Mouse (Mus musculus): ENCODE measurements around the gene Son.
"Not testable (repeated sequence)": the region's sequence is repeated elsewhere in the genome, so short reads cannot be mapped to it uniquely, and the experiment has no call there.

Gene Son

GRCm38 (mm10) chr16:91639161-91639560 is 8.1 kb upstream of the Son start:
- no peak for DNase-seq (ENCODE audit: low spot score in 2 of 2)

- DNase-seq (ENCODE audit: low spot score in 2 of 2), result no peak
These were observed 7.7 kb upstream of the Son start for GRCm38 (mm10) chr16:91639636-91640035.

GRCm38 (mm10) chr16:91640171-91640570 is 7.1 kb upstream of the Son start:
- DNase-seq (ENCODE audit: low spot score in 2 of 2), result no peak

- DNase-seq (ENCODE audit: low spot score in 2 of 2), result no peak
These were observed 2.4 kb upstream of the Son start for GRCm38 (mm10) chr16:91644901-91645300.

GRCm38 (mm10) chr16:91645420-91645819 is 1.9 kb upstream of the Son start:
- DNase-seq (ENCODE audit: low spot score in 2 of 2), result not testable (repeated sequence)

GRCm38 (mm10) chr16:91645995-91646602 is 1.2 kb upstream of the Son start:
- DNase-seq (ENCODE audit: low spot score in 2 of 2), result peak in 1 of 2 experiments; percentile 45

- DNase-seq (ENCODE audit: low spot score in 2 of 2), result peak in 1 of 2 experiments; percentile 95
These were observed 456 bp upstream of the Son start, which contains the start of gene Gart for GRCm38 (mm10) chr16:91646681-91647419. Gart (minus strand) TSS chr16:91646952.

GRCm38 (mm10) chr16:91648220-91648550 is 879 bp downstream of the Son start:
- DNase-seq (ENCODE audit: low spot score in 2 of 2), result peak; percentile 83 to 88

GRCm38 (mm10) chr16:91649246-91649645 is 1.9 kb downstream of the Son start:
- no peak for DNase-seq (ENCODE audit: low spot score in 2 of 2)

- DNase-seq (ENCODE audit: low spot score in 2 of 2), result no peak
These were observed 2.5 kb downstream of the Son start for GRCm38 (mm10) chr16:91649781-91650180.

GRCm38 (mm10) chr16:91652191-91652590 is 4.9 kb downstream of the Son start:
- no peak for DNase-seq (ENCODE audit: low spot score in 2 of 2)

GRCm38 (mm10) chr16:91655285-91655684 is 8.0 kb downstream of the Son start:
- no peak for DNase-seq (ENCODE audit: low spot score in 2 of 2)

GRCm38 (mm10) chr16:91657285-91657684 is 10.0 kb downstream of the Son start:
- no peak for DNase-seq (ENCODE audit: low spot score in 2 of 2)

GRCm38 (mm10) chr16:91658471-91658870 is 11.2 kb downstream of the Son start:
- no peak for DNase-seq (ENCODE audit: low spot score in 2 of 2)

- no peak for DNase-seq (ENCODE audit: low spot score in 2 of 2)
These were observed 12.5 kb downstream of the Son start for GRCm38 (mm10) chr16:91659798-91660197.

GRCm38 (mm10) chr16:91661397-91661796 is 14.1 kb downstream of the Son start:
- DNase-seq (ENCODE audit: low spot score in 2 of 2), result no peak

- no peak for DNase-seq (ENCODE audit: low spot score in 2 of 2)
These were observed 15.0 kb downstream of the Son start for GRCm38 (mm10) chr16:91662336-91662735.

- DNase-seq (ENCODE audit: low spot score in 2 of 2), result no peak
These were observed 16.5 kb downstream of the Son start for GRCm38 (mm10) chr16:91663795-91664194.

- no peak for DNase-seq (ENCODE audit: low spot score in 2 of 2)
These were observed 27.2 kb downstream of the Son start for GRCm38 (mm10) chr16:91674500-91674899.

GRCm38 (mm10) chr16:91678147-91678911 is 31.0 kb downstream of the Son start:
- DNase-seq (ENCODE audit: low spot score in 2 of 2), result no peak

GRCm38 (mm10) chr16:91680656-91681055 is 33.4 kb downstream of the Son start:
- no peak for DNase-seq (ENCODE audit: low spot score in 2 of 2)

- no peak for DNase-seq (ENCODE audit: low spot score in 2 of 2)
These were observed 38.2 kb downstream of the Son start for GRCm38 (mm10) chr16:91685526-91685925.

GRCm38 (mm10) chr16:91686369-91686768 is 39.1 kb downstream of the Son start:
- no peak for DNase-seq (ENCODE audit: low spot score in 2 of 2)

All from spleen, postnatal 10 days (tissue).